Mouse (Mus musculus): Measurements from ENCODE around the gene Srpk1. TPM values are rescaled to one million over a fixed set of nuclear protein-coding genes. Genes with fewer than 3 reads are reported as not detected.

Gene Srpk1
- total and polyA plus RNA-seq, 3 experiments, result 119 to 211 (median 125) TPM

- Histone ChIP-seq H3K27me3 (ENCODE audit: control insufficient read depth in 1 of 2, insufficient read depth in 2 of 2, low read length in 2 of 2) (peaks cover 0 to 4% of the 10 kb centered on the region in 2 experiments), H3K79me2 (ENCODE audit: control insufficient read depth, insufficient read depth, low read length, poor library complexity) (no peaks in the 10 kb centered on the region), H3K4me1 (ENCODE audit: control insufficient read depth in 1 of 2, insufficient read depth in 2 of 2, low read length in 2 of 2) (peaks cover 0 to 4% of the 10 kb centered on the region in 2 experiments; a peak in 2 of 4 replicates), H3K4me3 (ENCODE audit: control insufficient read depth in 1 of 2, insufficient read depth in 1 of 2, low read depth in 2 of 2, low read length in 2 of 2) (no peak within 1 kb of the TSS), H3K9me3 (replicated peaks; ENCODE audit: insufficient read depth, low read length) (no peaks in the 10 kb centered on the region), H3K27ac (ENCODE audit: control insufficient read depth, low read depth, low read length) (no peak within 1 kb of the TSS), H3K36me3 (ENCODE audit: control insufficient read depth in 1 of 2, insufficient read depth in 2 of 2, low read length in 2 of 2) (no peaks in the 10 kb centered on the region), H3K9ac (ENCODE audit: control insufficient read depth, low read depth, low read length, poor library complexity, severe bottlenecking) (no peak within 1 kb of the TSS)
- no peak for TF ChIP-seq ZC3H11A (IDR thresholded peaks at IDR 0.05; ENCODE audit: low read depth, low read length)
- TF ChIP-seq GATA1 (IDR thresholded peaks at IDR 0.05; ENCODE audit: low read depth, low read length), result no peak
- TF ChIP-seq SMC3 (IDR thresholded peaks at IDR 0.05; ENCODE audit: low read depth, low read length), result no peak
- TF ChIP-seq EP300 (IDR thresholded peaks at IDR 0.05; ENCODE audit: low read depth in 1 of 2, low read length in 2 of 2), result no peak
- no peak for TF ChIP-seq KAT2A (conservative IDR thresholded peaks at IDR 0.05; ENCODE audit: low read depth, low read length)
- TF ChIP-seq MYC (IDR thresholded peaks at IDR 0.05; ENCODE audit: low read depth, low read length), result no peak
- TF ChIP-seq RCOR1 (IDR thresholded peaks at IDR 0.05; ENCODE audit: low read depth, low read length), result no peak
- TF ChIP-seq MEF2A (IDR thresholded peaks at IDR 0.05; ENCODE audit: extremely low read depth, insufficient replicate concordance, low read depth, low read length, poor library complexity, severe bottlenecking), result no peak
- no peak for TF ChIP-seq ZKSCAN1 (IDR thresholded peaks at IDR 0.05; ENCODE audit: low read depth, low read length)
- TF ChIP-seq BHLHE40 (IDR thresholded peaks at IDR 0.05; ENCODE audit: borderline replicate concordance, low read depth, low read length), result no peak
- TF ChIP-seq TBP (IDR thresholded peaks at IDR 0.05; ENCODE audit: low read depth, low read length), result no peak
- DNase-seq (ENCODE audit: low read depth, low spot score), result no peak
Measured at GRCm38 (mm10) chr17:28560598-28560997, 61.9 kb downstream of the Srpk1 start, which contains the start of gene Clps. Gene Clps, minus strand, starts transcription at chr17:28560766.

GRCm38 (mm10) chr17:28557772-28558171 lies 64.7 kb downstream of the Srpk1 start:
- Histone ChIP-seq H3K27me3 (ENCODE audit: control insufficient read depth in 1 of 2, insufficient read depth in 2 of 2, low read length in 2 of 2) (no peaks in the 10 kb centered on the region; a peak in 3 of 4 replicates), H3K4me1 (ENCODE audit: control insufficient read depth in 1 of 2, insufficient read depth in 2 of 2, low read length in 2 of 2) (peaks cover 0 to 4% of the 10 kb centered on the region in 2 experiments; a peak in 2 of 4 replicates), H3K79me2 (ENCODE audit: control insufficient read depth, insufficient read depth, low read length, poor library complexity) (no peaks in the 10 kb centered on the region), H3K27ac (ENCODE audit: control insufficient read depth, low read depth, low read length) (no peak overlapping the region), H3K9me3 (replicated peaks; ENCODE audit: insufficient read depth, low read length) (no peaks in the 10 kb centered on the region), H3K36me3 (ENCODE audit: control insufficient read depth in 1 of 2, insufficient read depth in 2 of 2, low read length in 2 of 2) (no peaks in the 10 kb centered on the region; a peak in 1 of 4 replicates), H3K4me3 (ENCODE audit: control insufficient read depth in 1 of 2, insufficient read depth in 1 of 2, low read depth in 2 of 2, low read length in 2 of 2) (no peak overlapping the region), H3K9ac (ENCODE audit: control insufficient read depth, low read depth, low read length, poor library complexity, severe bottlenecking) (no peak overlapping the region)
- DNase-seq (ENCODE audit: low read depth, low spot score), result no peak
- no peak for TF ChIP-seq UBTF (IDR thresholded peaks at IDR 0.05; ENCODE audit: borderline replicate concordance, insufficient read depth, low read depth, low read length)
- TF ChIP-seq MAX (IDR thresholded peaks at IDR 0.05; ENCODE audit: low read length), result no peak

Data from MEL (cell line).